Mouse (Mus musculus): Measurements from ENCODE around the gene Pde10a. TPM values are rescaled to one million over a fixed set of nuclear protein-coding genes. Genes with fewer than 3 reads are reported as not detected.
A peak's percentile ranks its signal among the peaks of the same experiment; 100 is the strongest.
"Not testable (repeated sequence)": the region's sequence is repeated elsewhere in the genome, so short reads cannot be mapped to it uniquely, and the experiment has no call there.

Pde10a gene
- polyA plus RNA-seq, 1 experiment from 2014 or later: 24.5 TPM

DNA sequence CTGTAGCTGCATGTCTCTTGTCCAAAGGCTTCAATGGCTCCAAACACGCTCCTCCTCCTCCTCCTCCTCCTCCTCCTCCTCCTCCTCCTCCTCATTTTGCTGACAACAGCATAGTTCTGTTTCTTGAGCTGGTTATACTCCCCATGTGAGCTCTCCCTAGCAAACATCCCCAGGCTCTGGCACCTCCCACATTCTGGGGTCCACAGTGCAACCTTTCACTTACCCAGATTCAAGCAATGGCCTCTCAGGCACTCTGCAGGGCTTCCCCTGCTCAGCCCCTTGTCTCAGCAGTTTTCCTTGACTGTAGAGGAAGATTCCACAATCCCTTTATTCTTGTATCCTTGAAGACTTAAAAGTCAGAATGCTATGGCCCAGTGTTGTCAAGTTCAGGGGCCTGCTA, 173.1 kb downstream of the Pde10a start:
- Histone ChIP-seq H3K9ac (replicated peaks; ENCODE audit: low read depth, low read length) (no peak overlapping the region), H3K4me3 (replicated peaks; ENCODE audit: low read length) (no peak overlapping the region), H3K4me2 (ENCODE audit: low read length) (no peak overlapping the region), H3K9me3 (ENCODE audit: control insufficient read depth, low read length) (no peaks in the 10 kb centered on the region), H3K4me1 (replicated peaks; ENCODE audit: control insufficient read depth, insufficient read depth, low read length) (no peaks in the 10 kb centered on the region), H3K36me3 (ENCODE audit: control insufficient read depth, insufficient read depth) (no peaks in the 10 kb centered on the region), H3K27ac (ENCODE audit: low read length) (no peak overlapping the region), H3K27me3 (replicated peaks; ENCODE audit: control insufficient read depth, insufficient read depth, low read length) (no peaks in the 10 kb centered on the region)
- no peak for ATAC-seq
- 86% methylated on average over 1 of the region's 1 CpGs for WGBS

DNA sequence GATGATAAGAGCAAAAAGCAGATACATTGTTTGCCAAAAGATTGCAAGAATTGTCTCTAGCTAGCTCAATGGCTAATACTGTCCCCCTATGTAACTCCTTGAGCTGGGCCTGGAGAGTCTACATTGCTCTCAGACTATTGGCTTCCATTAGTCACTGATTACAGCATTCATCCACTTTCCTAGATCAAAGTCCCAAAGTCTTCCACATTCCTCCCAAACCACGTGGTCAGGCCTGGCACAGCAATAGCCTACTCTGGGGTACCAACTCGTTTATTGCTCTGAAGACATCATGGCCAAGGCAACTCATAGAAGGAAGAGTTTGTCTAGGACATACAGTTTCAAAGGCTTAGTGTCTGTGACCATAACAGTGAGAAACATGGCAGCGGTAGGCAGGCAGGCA, 173.6 kb downstream of the Pde10a start:
- no peaks in the 10 kb centered on the region for H3K36me3 ChIP-seq (ENCODE audit: control insufficient read depth, insufficient read depth)
- no peak overlapping the region for H3K9ac ChIP-seq (replicated peaks; ENCODE audit: low read depth, low read length)
- H3K9me3 ChIP-seq (ENCODE audit: control insufficient read depth, low read length): no peaks in the 10 kb centered on the region
- WGBS: 78% methylated on average over 3 of the region's 3 CpGs
- no peak overlapping the region for H3K4me2 ChIP-seq (ENCODE audit: low read length)
- no peak overlapping the region for H3K4me3 ChIP-seq (replicated peaks; ENCODE audit: low read length)
- no peaks in the 10 kb centered on the region for H3K4me1 ChIP-seq (replicated peaks; ENCODE audit: control insufficient read depth, insufficient read depth, low read length)
- H3K27me3 ChIP-seq (replicated peaks; ENCODE audit: control insufficient read depth, insufficient read depth, low read length): no peaks in the 10 kb centered on the region
- no peak for ATAC-seq
- no peak overlapping the region for H3K27ac ChIP-seq (ENCODE audit: low read length)

DNA sequence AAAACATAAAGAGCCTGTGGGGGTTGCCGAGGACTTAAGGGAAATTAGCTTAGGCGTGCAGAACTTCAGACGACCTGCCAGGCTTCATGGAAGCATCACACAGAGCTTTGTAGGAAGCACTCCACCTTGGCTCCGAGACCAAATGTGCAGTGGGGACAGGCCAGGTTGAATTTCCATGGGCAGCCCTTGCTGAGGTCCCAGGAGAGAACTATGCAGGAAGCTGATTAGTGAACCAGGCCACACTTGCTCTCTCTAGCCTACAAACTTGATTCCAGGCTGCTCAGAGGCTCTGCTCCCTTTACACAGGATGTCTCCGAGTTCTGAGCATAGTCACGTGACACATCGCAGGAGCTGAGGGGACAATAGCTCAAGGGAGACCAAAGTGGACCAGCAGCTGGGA, 175.9 kb downstream of the Pde10a start:
- Histone ChIP-seq H3K9ac (replicated peaks; ENCODE audit: low read depth, low read length) (no peak overlapping the region), H3K4me2 (ENCODE audit: low read length) (no peak overlapping the region), H3K4me3 (replicated peaks; ENCODE audit: low read length) (no peak overlapping the region), H3K27ac (ENCODE audit: low read length) (no peak overlapping the region), H3K27me3 (replicated peaks; ENCODE audit: control insufficient read depth, insufficient read depth, low read length) (no peaks in the 10 kb centered on the region), H3K36me3 (ENCODE audit: control insufficient read depth, insufficient read depth) (no peaks in the 10 kb centered on the region), H3K9me3 (ENCODE audit: control insufficient read depth, low read length) (no peaks in the 10 kb centered on the region), H3K4me1 (replicated peaks; ENCODE audit: control insufficient read depth, insufficient read depth, low read length) (no peaks in the 10 kb centered on the region)
- 74% methylated on average over 7 of the region's 7 CpGs for WGBS
- ATAC-seq: no peak

DNA sequence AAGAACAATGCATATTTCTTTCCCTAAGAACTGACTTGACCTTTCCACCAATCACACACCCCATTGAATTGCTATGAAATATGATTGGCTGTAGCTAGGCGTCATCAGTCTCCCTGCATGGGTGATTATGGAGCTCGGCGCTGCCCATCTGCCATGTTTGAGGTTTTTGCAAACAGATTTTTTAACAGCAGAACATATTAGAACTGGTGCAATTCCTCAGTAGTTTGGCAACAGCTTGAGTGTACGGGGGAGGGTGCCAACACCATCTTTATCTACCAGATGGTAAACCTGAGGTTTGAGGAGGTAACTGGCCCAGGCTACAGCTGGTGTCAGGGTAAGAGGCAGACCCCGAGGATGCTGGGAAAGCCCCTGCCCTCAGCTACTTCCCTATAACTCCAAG, 177.3 kb downstream of the Pde10a start:
- Histone ChIP-seq H3K9ac (replicated peaks; ENCODE audit: low read depth, low read length) (no peak overlapping the region), H3K36me3 (ENCODE audit: control insufficient read depth, insufficient read depth) (no peaks in the 10 kb centered on the region), H3K4me2 (ENCODE audit: low read length) (no peak overlapping the region), H3K4me1 (replicated peaks; ENCODE audit: control insufficient read depth, insufficient read depth, low read length) (no peaks in the 10 kb centered on the region), H3K4me3 (replicated peaks; ENCODE audit: low read length) (no peak overlapping the region), H3K27ac (ENCODE audit: low read length) (peak overlapping the region; percentile 31), H3K27me3 (replicated peaks; ENCODE audit: control insufficient read depth, insufficient read depth, low read length) (no peaks in the 10 kb centered on the region), H3K9me3 (ENCODE audit: control insufficient read depth, low read length) (no peaks in the 10 kb centered on the region)
- 64% methylated on average over 5 of the region's 5 CpGs for WGBS
- peak; percentile 89 for ATAC-seq

DNA sequence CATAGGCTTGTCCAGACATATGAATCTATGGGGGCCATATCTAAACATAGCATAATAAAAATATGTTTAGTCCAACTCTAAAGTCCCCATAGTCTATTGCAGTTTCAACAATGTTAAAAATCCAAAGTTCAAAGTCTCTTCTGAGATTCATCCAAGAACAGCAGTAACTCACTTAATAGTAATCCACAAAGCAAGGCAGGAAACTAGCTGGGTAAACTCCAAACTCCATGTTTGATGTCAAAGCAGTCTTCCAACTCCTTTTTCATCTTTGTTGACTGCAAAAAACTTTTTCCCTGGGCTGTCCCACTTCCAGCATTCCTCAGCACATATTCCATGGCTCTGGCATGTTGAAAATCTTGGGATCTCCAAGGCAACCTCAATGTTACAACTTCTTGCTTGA, 182.8 kb downstream of the Pde10a start:
- Histone ChIP-seq H3K4me2 (ENCODE audit: low read length) (no peak overlapping the region), H3K36me3 (ENCODE audit: control insufficient read depth, insufficient read depth) (no peaks in the 10 kb centered on the region), H3K4me3 (replicated peaks; ENCODE audit: low read length) (no peak overlapping the region), H3K27me3 (replicated peaks; ENCODE audit: control insufficient read depth, insufficient read depth, low read length) (no peaks in the 10 kb centered on the region), H3K9ac (replicated peaks; ENCODE audit: low read depth, low read length) (no peak overlapping the region), H3K9me3 (ENCODE audit: control insufficient read depth, low read length) (no peaks in the 10 kb centered on the region), H3K4me1 (replicated peaks; ENCODE audit: control insufficient read depth, insufficient read depth, low read length) (no peaks in the 10 kb centered on the region), H3K27ac (ENCODE audit: low read length) (no peak overlapping the region)
- ATAC-seq: no peak

- H3K9ac ChIP-seq (replicated peaks; ENCODE audit: low read depth, low read length); ATAC-seq; H3K4me1 ChIP-seq (replicated peaks; ENCODE audit: control insufficient read depth, insufficient read depth, low read length); H3K9me3 ChIP-seq (ENCODE audit: control insufficient read depth, low read length); H3K4me3 ChIP-seq (replicated peaks; ENCODE audit: low read length); H3K4me2 ChIP-seq (ENCODE audit: low read length); H3K36me3 ChIP-seq (ENCODE audit: control insufficient read depth, insufficient read depth); H3K27me3 ChIP-seq (replicated peaks; ENCODE audit: control insufficient read depth, insufficient read depth, low read length); H3K27ac ChIP-seq (ENCODE audit: low read length): not testable (repeated sequence)
- WGBS: 93% methylated on average over 2 of the region's 2 CpGs
Observed at GRCm38 (mm10) chr17:8712734-8713133, 187.6 kb downstream of the Pde10a start.

DNA sequence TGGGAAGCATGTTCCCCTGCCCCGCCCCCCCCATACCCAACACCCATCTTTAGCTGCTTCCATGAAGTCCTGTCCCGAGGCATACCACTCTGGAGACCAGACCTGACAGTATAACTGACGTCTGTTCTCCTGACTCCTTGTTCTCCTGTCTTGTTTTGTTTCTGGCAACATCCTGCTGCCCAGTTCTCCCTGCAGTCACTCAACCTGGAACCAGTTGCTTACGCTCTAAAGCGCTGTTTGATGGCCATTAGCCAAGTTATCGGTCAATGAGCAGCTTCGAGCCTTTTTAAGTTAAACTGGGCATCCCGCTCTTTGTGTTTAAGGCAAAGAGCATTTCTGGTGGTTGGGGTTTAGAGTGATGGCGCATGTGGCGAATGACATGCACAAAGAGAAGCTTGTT, 195.8 kb downstream of the Pde10a start:
- H3K9me3 ChIP-seq (ENCODE audit: control insufficient read depth, low read length): no peaks in the 10 kb centered on the region
- WGBS: 44% methylated on average over 10 of the region's 10 CpGs
- no peaks in the 10 kb centered on the region for H3K36me3 ChIP-seq (ENCODE audit: control insufficient read depth, insufficient read depth)
- H3K4me1 ChIP-seq (replicated peaks; ENCODE audit: control insufficient read depth, insufficient read depth, low read length): peaks cover 7% of the 10 kb centered on the region; the same call in 1 of the 2 replicates
- H3K4me2 ChIP-seq (ENCODE audit: low read length): no peak overlapping the region
- no peak overlapping the region for H3K9ac ChIP-seq (replicated peaks; ENCODE audit: low read depth, low read length)
- H3K4me3 ChIP-seq (replicated peaks; ENCODE audit: low read length): no peak overlapping the region
- ATAC-seq: no peak
- no peak overlapping the region for H3K27ac ChIP-seq (ENCODE audit: low read length)
- no peaks in the 10 kb centered on the region for H3K27me3 ChIP-seq (replicated peaks; ENCODE audit: control insufficient read depth, insufficient read depth, low read length)

- no peak overlapping the region for H3K27ac ChIP-seq (ENCODE audit: low read length)
- no peak overlapping the region for H3K9ac ChIP-seq (replicated peaks; ENCODE audit: low read depth, low read length)
- peaks cover 7% of the 10 kb centered on the region; the same call in 1 of the 2 replicates for H3K4me1 ChIP-seq (replicated peaks; ENCODE audit: control insufficient read depth, insufficient read depth, low read length)
- 88% methylated on average over 8 of the region's 8 CpGs for WGBS
- H3K4me2 ChIP-seq (ENCODE audit: low read length): no peak overlapping the region
- H3K36me3 ChIP-seq (ENCODE audit: control insufficient read depth, insufficient read depth): no peaks in the 10 kb centered on the region
- H3K9me3 ChIP-seq (ENCODE audit: control insufficient read depth, low read length): no peaks in the 10 kb centered on the region
- no peak overlapping the region for H3K4me3 ChIP-seq (replicated peaks; ENCODE audit: low read length)
- no peaks in the 10 kb centered on the region for H3K27me3 ChIP-seq (replicated peaks; ENCODE audit: control insufficient read depth, insufficient read depth, low read length)
- no peak for ATAC-seq
Observed at GRCm38 (mm10) chr17:8724464-8724974, 199.3 kb downstream of the Pde10a start.

- Histone ChIP-seq H3K27ac (ENCODE audit: low read length) (no peak overlapping the region), H3K36me3 (ENCODE audit: control insufficient read depth, insufficient read depth) (no peaks in the 10 kb centered on the region), H3K4me1 (replicated peaks; ENCODE audit: control insufficient read depth, insufficient read depth, low read length) (no peaks in the 10 kb centered on the region), H3K9ac (replicated peaks; ENCODE audit: low read depth, low read length) (no peak overlapping the region), H3K27me3 (replicated peaks; ENCODE audit: control insufficient read depth, insufficient read depth, low read length) (no peaks in the 10 kb centered on the region), H3K9me3 (ENCODE audit: control insufficient read depth, low read length) (no peaks in the 10 kb centered on the region), H3K4me2 (ENCODE audit: low read length) (no peak overlapping the region), H3K4me3 (replicated peaks; ENCODE audit: low read length) (no peak overlapping the region)
- ATAC-seq: no peak
- 45% methylated on average over 7 of the region's 7 CpGs for WGBS
Observed at GRCm38 (mm10) chr17:8728646-8729045, 203.5 kb downstream of the Pde10a start.

GRCm38 (mm10) chr17:8729808-8730207, 204.6 kb downstream of the Pde10a start:
- H3K27me3 ChIP-seq (replicated peaks; ENCODE audit: control insufficient read depth, insufficient read depth, low read length): no peaks in the 10 kb centered on the region
- no peak overlapping the region for H3K9ac ChIP-seq (replicated peaks; ENCODE audit: low read depth, low read length)
- no peak overlapping the region for H3K4me2 ChIP-seq (ENCODE audit: low read length)
- H3K27ac ChIP-seq (ENCODE audit: low read length): no peak overlapping the region
- 80% methylated on average over 7 of the region's 7 CpGs for WGBS
- no peaks in the 10 kb centered on the region for H3K4me1 ChIP-seq (replicated peaks; ENCODE audit: control insufficient read depth, insufficient read depth, low read length)
- H3K9me3 ChIP-seq (ENCODE audit: control insufficient read depth, low read length): no peaks in the 10 kb centered on the region
- no peaks in the 10 kb centered on the region for H3K36me3 ChIP-seq (ENCODE audit: control insufficient read depth, insufficient read depth)
- no peak overlapping the region for H3K4me3 ChIP-seq (replicated peaks; ENCODE audit: low read length)
- no peak for ATAC-seq
